Comparison of ENCODE assay signal across 16 mouse cellular contexts in the genomic region with DNA sequence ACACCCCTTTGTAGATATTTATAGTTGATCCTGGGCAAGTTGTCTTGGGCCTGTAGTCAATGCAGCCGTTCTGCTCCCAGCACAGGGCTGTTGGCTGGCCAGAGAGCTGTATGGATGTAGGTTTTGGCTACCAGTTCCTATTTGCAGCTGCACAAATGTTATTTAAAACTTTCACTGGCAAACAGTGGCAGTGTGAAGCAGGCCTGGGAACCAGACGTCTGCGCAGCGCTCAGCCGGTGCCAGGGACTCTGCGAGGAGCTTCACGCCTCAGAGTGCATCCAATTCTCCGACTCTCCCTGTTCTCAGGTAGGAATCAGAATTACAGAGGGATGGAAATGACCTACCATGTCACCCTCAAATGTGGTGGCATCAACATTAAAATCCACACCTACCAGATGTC.
"Had no signal": no experiment of that assay in that cellular context is flagged by ENCODE, and none has a peak within 500 bp of the region (broad histone marks: within the 10 kb centered on the region; RNA-seq: fewer than 3 reads in every experiment).

No protein-coding gene starts in this region.

- ATAC-seq: lung, postnatal 0 days; midbrain, embryonic 13.5 days; midbrain, embryonic 15.5 days had no signal

- H3K27ac ChIP-seq: lung, embryonic 15.5 days; macrophage; midbrain, embryonic 13.5 days; midbrain, embryonic 15.5 days; neural tube, embryonic 13.5 days; neural tube, embryonic 15.5 days had no signal

- H3K36me3 ChIP-seq: midbrain, embryonic 15.5 days had no signal

- H3K9me3 ChIP-seq: lung, embryonic 15.5 days; megakaryocyte, embryonic 14.5 days; midbrain, embryonic 15.5 days; neural tube, embryonic 13.5 days; neural tube, embryonic 15.5 days had no signal

- DNase-seq: lung, adult 2 months; lung, postnatal 14 days; lung, postnatal 36 days; retina, postnatal 1 day; right cerebral cortex, adult 18-20 months; right cerebral cortex, postnatal 25 days; right cerebral cortex, postnatal 4 days; spleen, adult 18-20 months had no signal

- H3K4me3 ChIP-seq: lung, embryonic 15.5 days; megakaryocyte, embryonic 14.5 days; midbrain, embryonic 13.5 days; midbrain, embryonic 15.5 days; neural tube, embryonic 13.5 days; neural tube, embryonic 15.5 days had no signal

- H3K27me3 ChIP-seq: lung, embryonic 15.5 days; megakaryocyte, embryonic 14.5 days; midbrain, embryonic 15.5 days; neural tube, embryonic 13.5 days; neural tube, embryonic 15.5 days had no signal

- H3K4me1 ChIP-seq: lung, embryonic 15.5 days; megakaryocyte, embryonic 14.5 days had no signal
